Mouse (Mus musculus): ENCODE results near the gene Cplx3. TPM values are rescaled to one million over a fixed set of nuclear protein-coding genes. Genes with fewer than 3 reads are reported as not detected.

The Cplx3 gene
- total RNA-seq (2021), result 1 to 10 TPM; 9.1 to 9.6 TPM
- long read RNA-seq, experiment 1, transcript Cplx3-201 (3 exons, 2,859 nt), result major isoform, 8 of 13 reads
- long read RNA-seq, experiment 1, partial matches to known transcripts, result 0 of 13 reads
- long read RNA-seq, experiment 1, other reads (novel, unspliced or antisense), result 5 of 13 reads
- long read RNA-seq, experiment 2, partial matches to known transcripts, result 0 of 5 reads
- long read RNA-seq, experiment 2, other reads (novel, unspliced or antisense), result 1 of 5 reads

- DNase-seq (ENCODE audit: extremely low spot score in 1 of 2, low spot score in 2 of 2), result no peak
- no peak for TF ChIP-seq CTCF (IDR thresholded peaks at IDR 0.05)
- no peak within 1 kb of the TSS; the same call in 1 of the 2 replicates for H3K4me3 ChIP-seq
- no peak within 1 kb of the TSS for H3K27ac ChIP-seq
- intact Hi-C loops (cut with DNase I), result no loop called here
Observed at GRCm38 (mm10) chr9:57606139-57606851, at the start of gene Cplx3. Gene Cplx3, minus strand, starts transcription at chr9:57606281.

GRCm38 (mm10) chr9:57655749-57656148 is 49.7 kb upstream of the Cplx3 start:
- H3K4me3 ChIP-seq, result no peak overlapping the region
- TF ChIP-seq CTCF (IDR thresholded peaks at IDR 0.05), result peak; percentile 96
- intact Hi-C loops (cut with DNase I), result loop anchor here (1.0 to 5.0 kb wide), 5 partner anchors 26 to 342 kb away; partner anchors contain the start of gene Cox5a
- H3K27ac ChIP-seq, result 0 out of 2 replicates have a peak overlapping the region, but pooled peaks have one; percentile 2
- DNase-seq (ENCODE audit: extremely low spot score in 1 of 2, low spot score in 2 of 2), result peak; percentile 88 to 94

- TF ChIP-seq CTCF (IDR thresholded peaks at IDR 0.05), result no peak
- Histone ChIP-seq H3K4me3 (no peak overlapping the region), H3K27ac (no peak overlapping the region)
- intact Hi-C loops (cut with DNase I), result loop anchor here (1.0 to 5.0 kb wide), 5 partner anchors 26 to 342 kb away; partner anchors contain the start of gene Cox5a
- DNase-seq (ENCODE audit: extremely low spot score in 1 of 2, low spot score in 2 of 2), result no peak
Observed at GRCm38 (mm10) chr9:57654966-57655365, 48.9 kb upstream of the Cplx3 start.

GRCm38 (mm10) chr9:57653283-57653682 is 47.2 kb upstream of the Cplx3 start, which contains the start of gene Csk:
Gene Csk, minus strand, starts transcription at chr9:57653631.
- DNase-seq (ENCODE audit: extremely low spot score in 1 of 2, low spot score in 2 of 2), result no peak
- no peak within 1 kb of the TSS for H3K27ac ChIP-seq
- TF ChIP-seq CTCF (IDR thresholded peaks at IDR 0.05), result no peak
- intact Hi-C loops (cut with DNase I), result no loop called here
- no peak within 1 kb of the TSS for H3K4me3 ChIP-seq

GRCm38 (mm10) chr9:57652855-57653254 is 46.8 kb upstream of the Cplx3 start:
- intact Hi-C loops (cut with DNase I), result no loop called here
- no peak overlapping the region for H3K27ac ChIP-seq
- no peak for TF ChIP-seq CTCF (IDR thresholded peaks at IDR 0.05)
- DNase-seq (ENCODE audit: extremely low spot score in 1 of 2, low spot score in 2 of 2), result no peak
- H3K4me3 ChIP-seq, result no peak overlapping the region

- TF ChIP-seq CTCF (IDR thresholded peaks at IDR 0.05), result no peak
- H3K27ac ChIP-seq, result no peak overlapping the region
- DNase-seq (ENCODE audit: extremely low spot score in 1 of 2, low spot score in 2 of 2), result no peak
- intact Hi-C loops (cut with DNase I), result no loop called here
- H3K4me3 ChIP-seq, result no peak overlapping the region
Observed at GRCm38 (mm10) chr9:57652351-57652750, 46.3 kb upstream of the Cplx3 start.

- TF ChIP-seq CTCF (IDR thresholded peaks at IDR 0.05), result no peak
- no peak for DNase-seq (ENCODE audit: extremely low spot score in 1 of 2, low spot score in 2 of 2)
- no peak overlapping the region for H3K27ac ChIP-seq
- H3K4me3 ChIP-seq, result no peak overlapping the region
- intact Hi-C loops (cut with DNase I), result no loop called here
Observed at GRCm38 (mm10) chr9:57650786-57651311, 44.8 kb upstream of the Cplx3 start.

- no peak overlapping the region for H3K27ac ChIP-seq
- DNase-seq (ENCODE audit: extremely low spot score in 1 of 2, low spot score in 2 of 2), result no peak
- H3K4me3 ChIP-seq, result no peak overlapping the region
- no peak for TF ChIP-seq CTCF (IDR thresholded peaks at IDR 0.05)
- intact Hi-C loops (cut with DNase I), result no loop called here
Observed at GRCm38 (mm10) chr9:57650130-57650785, 44.2 kb upstream of the Cplx3 start.

- no peak overlapping the region for H3K4me3 ChIP-seq
- TF ChIP-seq CTCF (IDR thresholded peaks at IDR 0.05), result no peak
- DNase-seq (ENCODE audit: extremely low spot score in 1 of 2, low spot score in 2 of 2), result no peak
- intact Hi-C loops (cut with DNase I), result no loop called here
- H3K27ac ChIP-seq, result no peak overlapping the region
Observed at GRCm38 (mm10) chr9:57647286-57648108, 41.4 kb upstream of the Cplx3 start.

- intact Hi-C loops (cut with DNase I), result no loop called here
- no peak for DNase-seq (ENCODE audit: extremely low spot score in 1 of 2, low spot score in 2 of 2)
- no peak for TF ChIP-seq CTCF (IDR thresholded peaks at IDR 0.05)
- H3K4me3 ChIP-seq, result no peak overlapping the region
- no peak overlapping the region for H3K27ac ChIP-seq
Observed at GRCm38 (mm10) chr9:57646551-57647103, 40.5 kb upstream of the Cplx3 start.
